Mouse (Mus musculus) intestine, postnatal 0 days (tissue): ENCODE measurements around the gene Pde1c. TPM values are rescaled to one million over a fixed set of nuclear protein-coding genes. Genes with fewer than 3 reads are reported as not detected.

Source experiments
- ATAC-seq: fragments of 200-750 bp; cut with Nextera tagmentation; 2 replicates; pipeline ENCODE4 v1.8.0; 2017; ENCODE audit warnings: mild to moderate bottlenecking, moderate TSS enrichment, moderate library complexity
- H3K27ac ChIP-seq: fragments of 300-500 bp; sonication (generic); 2 replicates; pipeline ENCODE4 v1.5.1; 2014; ENCODE audit warnings: mild to moderate bottlenecking, low read depth, low read length, moderate library complexity
- H3K27me3 ChIP-seq: fragments of 300-500 bp; sonication (generic); replicated peaks from 2 replicates; pipeline ENCODE4 v1.6.1; 2014; ENCODE audit warnings: low read length, mixed read lengths; ENCODE audit not compliant: control insufficient read depth, insufficient read depth
- H3K36me3 ChIP-seq: fragments of 300-500 bp; sonication (generic); 2 replicates; pipeline ENCODE4 v1.6.1; 2014; ENCODE audit warnings: mild to moderate bottlenecking, moderate library complexity; ENCODE audit not compliant: control insufficient read depth, insufficient read depth
- H3K4me1 ChIP-seq: fragments of 300-500 bp; sonication (generic); replicated peaks from 2 replicates; pipeline ENCODE4 v1.6.1; 2014; ENCODE audit warnings: antibody characterized with exemption, low read length, mixed read lengths; ENCODE audit not compliant: control insufficient read depth, insufficient read depth
- H3K4me2 ChIP-seq: fragments of 300-500 bp; sonication (generic); replicated peaks from 2 replicates; pipeline ENCODE4 v1.6.1; 2014; ENCODE audit warnings: low read depth, mild to moderate bottlenecking, moderate library complexity
- H3K4me3 ChIP-seq: fragments of 300-500 bp; sonication (generic); 2 replicates; pipeline ENCODE4 v1.5.1; 2014; ENCODE audit warnings: low read depth, low read length
- H3K9ac ChIP-seq: fragments of 300-500 bp; sonication (generic); 2 replicates; pipeline ENCODE4 v1.6.1; 2014; ENCODE audit warnings: mild to moderate bottlenecking, low read depth, low read length
- H3K9me3 ChIP-seq: fragments of 300-500 bp; sonication (generic); 2 replicates; pipeline ENCODE4 v1.6.1; 2016; ENCODE audit warnings: mixed run types; ENCODE audit not compliant: control insufficient read depth
- CTCF ChIP-seq: sonication (generic); IDR thresholded peaks from 2 replicates; pipeline ENCODE4 v1.5.1; 2016; ENCODE audit warnings: low read depth, mild to moderate bottlenecking, control low read depth, antibody characterized with exemption, moderate library complexity
- WGBS: fragments of 180-500 bp; shearing (Covaris S2); extraction: QIAGEN DNeasy Blood & Tissue Kit; methylation state at CpG from one replicate; pipeline ENCODE4 v1.1.7; 2014; 5-methylcytosine and 5-hydroxymethylcytosine counted together
- polyA plus RNA-seq: library from polyadenylated mRNA; unstranded; fragments of >200 nt; fragmentation: Nextera tagmentation; extraction: Ambion mirVana; gene quantifications from 2 replicates; pipeline ENCODE4 v1.2.1, GENCODE M21; 2015

Gene Pde1c
- polyA plus RNA-seq, 1 experiment from 2014 or later: 0.76 TPM

DNA sequence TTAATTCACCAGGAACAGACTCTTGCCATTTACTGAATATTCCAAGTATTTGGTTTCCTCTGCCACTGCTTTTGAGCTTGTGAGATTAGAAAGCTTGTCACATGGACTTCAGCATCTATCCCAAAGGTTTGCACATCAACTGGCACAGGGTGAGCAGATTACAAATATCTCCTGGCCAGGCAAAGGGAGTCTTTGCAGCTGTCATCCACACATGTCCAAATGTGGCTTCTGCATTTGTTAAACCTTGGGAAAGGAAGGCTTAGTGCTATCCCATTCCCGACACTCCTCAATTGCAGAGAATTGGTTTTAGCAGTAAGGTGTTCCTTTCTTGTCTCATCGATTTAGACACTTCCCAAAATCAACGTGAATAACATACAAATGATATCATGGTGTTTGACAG, 221.7 kb downstream of the Pde1c start:
- no peak overlapping the region for H3K27ac ChIP-seq
- WGBS: 72% methylated on average over 3 of the region's 3 CpGs
- no peak overlapping the region for H3K9ac ChIP-seq
- no peaks in the 10 kb centered on the region for H3K27me3 ChIP-seq
- no peak overlapping the region for H3K4me2 ChIP-seq
- TF ChIP-seq CTCF: no peak
- H3K4me1 ChIP-seq: no peaks in the 10 kb centered on the region
- no peak overlapping the region for H3K4me3 ChIP-seq
- ATAC-seq: no peak
- no peaks in the 10 kb centered on the region for H3K36me3 ChIP-seq
- H3K9me3 ChIP-seq: no peaks in the 10 kb centered on the region

GRCm38 (mm10) chr6:56345082-56345481, 223.8 kb downstream of the Pde1c start:
- WGBS: 38% methylated on average over 4 of the region's 4 CpGs
- TF ChIP-seq CTCF: no peak
- no peak overlapping the region for H3K27ac ChIP-seq
- H3K27me3 ChIP-seq: no peaks in the 10 kb centered on the region
- no peak overlapping the region for H3K4me3 ChIP-seq
- no peaks in the 10 kb centered on the region for H3K9me3 ChIP-seq
- no peak overlapping the region for H3K9ac ChIP-seq
- H3K36me3 ChIP-seq: no peaks in the 10 kb centered on the region
- H3K4me2 ChIP-seq: no peak overlapping the region
- no peak for ATAC-seq
- no peaks in the 10 kb centered on the region for H3K4me1 ChIP-seq

DNA sequence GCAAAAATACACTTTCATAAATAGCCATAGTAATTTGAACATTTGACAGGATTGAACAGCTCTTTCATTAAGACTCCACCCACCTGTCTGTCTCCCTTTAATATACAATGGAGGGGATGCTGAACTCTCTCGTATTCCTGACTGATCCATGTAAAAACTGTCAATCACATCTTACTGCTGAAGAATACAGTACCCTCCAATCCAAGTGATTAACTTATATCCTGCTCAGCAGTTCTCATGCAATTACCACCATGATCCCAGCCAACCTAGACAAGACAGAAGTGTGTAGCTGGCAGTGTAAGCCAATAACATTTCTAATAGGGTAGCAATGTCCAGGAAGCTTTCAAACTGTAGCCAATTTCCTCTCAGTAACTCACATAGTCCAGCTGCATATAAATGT, 226.9 kb downstream of the Pde1c start:
- WGBS: 58% methylated on average over 1 of the region's 1 CpGs
- no peak overlapping the region for H3K27ac ChIP-seq
- no peak for TF ChIP-seq CTCF

GRCm38 (mm10) chr6:56335811-56336446, 233.0 kb downstream of the Pde1c start:
- Histone ChIP-seq H3K36me3 (no peaks in the 10 kb centered on the region), H3K4me2 (no peak overlapping the region), H3K27ac (no peak overlapping the region), H3K27me3 (no peaks in the 10 kb centered on the region), H3K4me1 (no peaks in the 10 kb centered on the region), H3K9ac (no peak overlapping the region), H3K4me3 (no peak overlapping the region), H3K9me3 (no peaks in the 10 kb centered on the region)
- 75% methylated on average over 3 of the region's 3 CpGs for WGBS
- TF ChIP-seq CTCF: no peak
- ATAC-seq: no peak

More for the DNA sequence above, 226.9 kb downstream of the Pde1c start:
- Histone ChIP-seq H3K4me1 (no peaks in the 10 kb centered on the region), H3K4me2 (no peak overlapping the region), H3K9ac (no peak overlapping the region), H3K9me3 (no peaks in the 10 kb centered on the region), H3K4me3 (no peak overlapping the region), H3K36me3 (no peaks in the 10 kb centered on the region), H3K27me3 (no peaks in the 10 kb centered on the region)
- no peak for ATAC-seq

DNA sequence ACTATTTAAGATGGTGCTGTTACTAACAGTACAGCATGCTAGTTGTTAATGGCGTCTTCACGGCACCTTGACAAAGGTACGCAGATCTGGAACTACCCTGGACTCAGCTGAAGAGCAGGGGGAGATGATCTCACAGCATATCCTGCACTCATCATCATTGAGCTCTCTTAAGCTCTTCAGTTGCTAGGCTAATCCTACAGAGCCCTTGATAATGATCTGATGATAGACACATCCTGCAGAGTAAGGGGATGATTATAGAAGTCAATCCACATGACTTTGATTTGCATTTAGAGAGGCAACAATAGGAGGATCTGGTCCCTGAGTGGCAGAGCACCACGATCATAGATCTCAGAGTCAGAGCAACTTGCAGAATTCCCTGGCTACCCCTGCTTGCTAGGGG, 236.8 kb downstream of the Pde1c start:
- no peaks in the 10 kb centered on the region for H3K9me3 ChIP-seq
- WGBS: 74% methylated on average over 4 of the region's 4 CpGs
- no peaks in the 10 kb centered on the region for H3K4me1 ChIP-seq
- no peak overlapping the region for H3K27ac ChIP-seq
- no peak overlapping the region for H3K4me2 ChIP-seq
- no peak overlapping the region for H3K4me3 ChIP-seq
- H3K9ac ChIP-seq: no peak overlapping the region
- H3K36me3 ChIP-seq: no peaks in the 10 kb centered on the region
- H3K27me3 ChIP-seq: no peaks in the 10 kb centered on the region
- TF ChIP-seq CTCF: no peak
- no peak for ATAC-seq

- no peaks in the 10 kb centered on the region for H3K36me3 ChIP-seq
- no peak overlapping the region for H3K9ac ChIP-seq
- no peaks in the 10 kb centered on the region for H3K27me3 ChIP-seq
- H3K27ac ChIP-seq: no peak overlapping the region
- 85% methylated on average over 6 of the region's 6 CpGs for WGBS
- ATAC-seq: no peak
- no peaks in the 10 kb centered on the region for H3K4me1 ChIP-seq
- H3K9me3 ChIP-seq: no peaks in the 10 kb centered on the region
- no peak overlapping the region for H3K4me2 ChIP-seq
- H3K4me3 ChIP-seq: no peak overlapping the region
- TF ChIP-seq CTCF: no peak
Measured at GRCm38 (mm10) chr6:56331432-56331831, 237.5 kb downstream of the Pde1c start.

GRCm38 (mm10) chr6:56328103-56328502, 240.8 kb downstream of the Pde1c start:
- Histone ChIP-seq H3K27ac (no peak overlapping the region), H3K9ac (no peak overlapping the region), H3K36me3 (no peaks in the 10 kb centered on the region), H3K27me3 (no peaks in the 10 kb centered on the region), H3K4me1 (no peaks in the 10 kb centered on the region), H3K4me2 (no peak overlapping the region), H3K9me3 (no peaks in the 10 kb centered on the region), H3K4me3 (no peak overlapping the region)
- TF ChIP-seq CTCF: no peak
- WGBS: 50% methylated on average over 1 of the region's 1 CpGs
- no peak for ATAC-seq
